Mouse (Mus musculus): ENCODE measurements at regions not wholly inside any gene's neighbourhood (a gene's known extent, or its start where the extent isn't known, plus 50 kb on each side); places are given as distances from the start of the nearest gene placed in this dataset.

DNA sequence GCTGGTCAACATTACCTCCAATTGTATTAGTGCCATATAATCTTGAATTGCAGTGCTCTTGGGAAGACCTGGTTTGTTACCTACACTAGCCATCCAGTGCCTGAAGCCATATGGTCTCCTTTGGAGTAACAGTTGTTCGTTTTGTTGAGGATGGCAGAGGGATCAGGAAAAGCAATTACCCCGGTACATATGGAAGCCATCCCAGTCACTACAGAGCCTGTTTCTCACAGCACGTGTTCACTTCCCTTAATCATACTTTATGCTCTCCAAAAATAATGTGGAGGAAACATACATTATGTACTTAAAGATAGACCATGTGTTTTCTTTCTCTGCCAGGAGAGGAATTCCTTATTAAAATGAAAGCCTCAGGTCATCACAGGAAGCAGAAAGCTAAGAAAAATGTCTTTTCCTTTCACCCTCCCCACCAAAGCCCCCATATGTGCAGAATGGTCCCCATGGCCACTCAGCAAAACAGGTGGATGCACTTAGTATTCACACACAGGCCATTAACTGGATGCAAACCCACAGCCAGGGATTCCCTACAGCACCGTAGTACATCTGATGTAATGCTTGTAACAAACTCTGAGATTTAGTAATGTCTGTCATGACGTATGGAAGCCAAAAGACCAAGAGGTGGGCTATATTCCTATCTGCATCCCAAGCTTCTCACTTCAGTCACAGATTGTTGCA, 397.4 kb upstream of the Mctp2 start:
- TF ChIP-seq CEBPB (IDR thresholded peaks at IDR 0.05; ENCODE audit: insufficient read depth, poor library complexity, severe bottlenecking) (no peak), MAX (IDR thresholded peaks at IDR 0.05; ENCODE audit: low read depth) (no peak), POLR2AphosphoS2 (IDR thresholded peaks at IDR 0.05; ENCODE audit: insufficient read length, low read depth) (no peak), MYOD1 (IDR thresholded peaks at IDR 0.05; ENCODE audit: control insufficient read depth in 1 of 3, insufficient read length in 2 of 3, low read depth in 2 of 3) (no peak), POLR2A (IDR thresholded peaks at IDR 0.05; ENCODE audit: insufficient read length, low read depth) (no peak), E2F4 (IDR thresholded peaks at IDR 0.05; ENCODE audit: insufficient read depth) (no peak), MYOG (IDR thresholded peaks at IDR 0.05; ENCODE audit: control insufficient read depth in 1 of 3, insufficient read depth in 1 of 3, insufficient read length in 2 of 3, low read depth in 2 of 3) (no peak), SRF (IDR thresholded peaks at IDR 0.05; ENCODE audit: control insufficient read depth, insufficient read length, low read depth) (no peak)
